Mouse (Mus musculus) kidney, embryonic 16.5 days (tissue): ENCODE measurements around the gene Thra. TPM values are rescaled to one million over a fixed set of nuclear protein-coding genes. Genes with fewer than 3 reads are reported as not detected.
A peak's percentile ranks its signal among the peaks of the same experiment; 100 is the strongest.

Source experiments
- ATAC-seq: fragments of 200-750 bp; cut with Nextera tagmentation; 2 replicates; pipeline ENCODE4 v1.8.0; 2017; ENCODE audit warnings: moderate TSS enrichment; ENCODE audit not compliant: low FRiP score, low TSS enrichment
- H3K27ac ChIP-seq: fragments of 300-500 bp; sonication (generic); 2 replicates; pipeline ENCODE4 v1.5.1; 2014; ENCODE audit warnings: low read length
- H3K27me3 ChIP-seq: fragments of 300-500 bp; sonication (generic); 2 replicates; pipeline ENCODE4 v1.6.1; 2014; ENCODE audit warnings: low read length, control low read depth, mixed read lengths; ENCODE audit not compliant: insufficient read depth
- H3K36me3 ChIP-seq: fragments of 300-500 bp; sonication (generic); 2 replicates; pipeline ENCODE4 v1.6.1; 2014; ENCODE audit warnings: low read length, control low read depth, mixed read lengths; ENCODE audit not compliant: insufficient read depth
- H3K4me1 ChIP-seq: fragments of 300-500 bp; sonication (generic); 2 replicates; pipeline ENCODE4 v1.6.1; 2014; ENCODE audit warnings: low read length, control low read depth, mixed read lengths; ENCODE audit not compliant: insufficient read depth
- H3K4me2 ChIP-seq: fragments of 300-500 bp; sonication (generic); replicated peaks from 2 replicates; pipeline ENCODE4 v1.6.1; 2014; ENCODE audit warnings: low read depth, low read length
- H3K4me3 ChIP-seq: fragments of 300-500 bp; sonication (generic); 2 replicates; pipeline ENCODE4 v1.5.1; 2014; ENCODE audit warnings: mild to moderate bottlenecking, low read length
- H3K9ac ChIP-seq: fragments of 300-500 bp; sonication (generic); replicated peaks from 2 replicates; pipeline ENCODE4 v1.6.1; 2014; ENCODE audit warnings: low read length
- H3K9me3 ChIP-seq: fragments of 300-500 bp; sonication (generic); 2 replicates; pipeline ENCODE4 v1.6.1; 2016; ENCODE audit warnings: low read length, control low read depth
- WGBS: fragments of 180-500 bp; shearing (Covaris S2); extraction: QIAGEN DNeasy Blood & Tissue Kit; methylation state at CpG from one replicate; pipeline ENCODE4 v1.1.7; 2014; 5-methylcytosine and 5-hydroxymethylcytosine counted together
- polyA plus RNA-seq: library from polyadenylated mRNA; unstranded; fragments of >200 nt; fragmentation: Nextera tagmentation; extraction: Ambion mirVana; gene quantifications from 2 replicates; pipeline ENCODE4 v1.2.1, GENCODE M21; 2015

Gene Thra
- polyA plus RNA-seq, 1 experiment from 2014 or later = 24.4 TPM

GRCm38 (mm10) chr11:98772667-98773171 lies 32.3 kb downstream of the Thra start:
- Histone ChIP-seq H3K4me1 (peaks cover 68% of the 10 kb centered on the region), H3K27me3 (no peaks in the 10 kb centered on the region), H3K27ac (peak overlapping the region; percentile 51; the same call in 1 of the 2 replicates), H3K9me3 (no peaks in the 10 kb centered on the region), H3K4me2 (no peak overlapping the region; the same call in 1 of the 2 replicates), H3K4me3 (no peak overlapping the region), H3K9ac (no peak overlapping the region), H3K36me3 (peaks cover 14% of the 10 kb centered on the region)
- 36% methylated on average over 8 of the region's 8 CpGs for WGBS
- no peak for ATAC-seq

GRCm38 (mm10) chr11:98773635-98774295 lies 33.3 kb downstream of the Thra start:
- no peaks in the 10 kb centered on the region for H3K27me3 ChIP-seq

GRCm38 (mm10) chr11:98774582-98775347 lies 34.3 kb downstream of the Thra start, which contains the start of gene Nr1d1:
Gene Nr1d1, minus strand, starts transcription at chr11:98775333.
- Histone ChIP-seq H3K9ac (peak within 1 kb of the TSS; percentile 62), H3K27me3 (no peaks in the 10 kb centered on the region), H3K4me2 (peak within 1 kb of the TSS; percentile 82), H3K36me3 (peaks cover 9% of the 10 kb centered on the region), H3K9me3 (no peaks in the 10 kb centered on the region), H3K4me3 (peak within 1 kb of the TSS; percentile 44), H3K27ac (peak within 1 kb of the TSS; percentile 94), H3K4me1 (peaks cover 58% of the 10 kb centered on the region)
- under 1% methylated on average over 22 of the region's 22 CpGs for WGBS
- 0 out of 2 replicates have a peak, but pooled peaks have one; percentile 7 for ATAC-seq

More at GRCm38 (mm10) chr11:98773635-98774295, 33.3 kb downstream of the Thra start:
- Histone ChIP-seq H3K4me1 (peaks cover 62% of the 10 kb centered on the region), H3K9me3 (no peaks in the 10 kb centered on the region), H3K9ac (peak overlapping the region; percentile 55; the same call in 1 of the 2 replicates), H3K4me2 (peak overlapping the region; percentile 82), H3K27ac (peak overlapping the region; percentile 51; the same call in 1 of the 2 replicates), H3K4me3 (peak overlapping the region; percentile 44), H3K36me3 (peaks cover 14% of the 10 kb centered on the region)
- peak; percentile 86 for ATAC-seq
- under 1% methylated on average over 37 of the region's 37 CpGs for WGBS

GRCm38 (mm10) chr11:98775348-98776051 lies 35.1 kb downstream of the Thra start:
- peak; percentile 73 for ATAC-seq
- WGBS = 1% methylated on average over 15 of the region's 15 CpGs
- Histone ChIP-seq H3K4me3 (peak overlapping the region; percentile 44), H3K27me3 (no peaks in the 10 kb centered on the region), H3K36me3 (peaks cover 2% of the 10 kb centered on the region), H3K9ac (peak overlapping the region; percentile 62), H3K4me1 (peaks cover 63% of the 10 kb centered on the region), H3K27ac (peak overlapping the region; percentile 94), H3K4me2 (peak overlapping the region; percentile 82), H3K9me3 (no peaks in the 10 kb centered on the region)

GRCm38 (mm10) chr11:98776052-98776764 lies 35.8 kb downstream of the Thra start:
- Histone ChIP-seq H3K4me2 (peak overlapping the region; percentile 82), H3K4me1 (peaks cover 70% of the 10 kb centered on the region), H3K36me3 (no peaks in the 10 kb centered on the region), H3K27me3 (no peaks in the 10 kb centered on the region), H3K27ac (peak overlapping the region; percentile 94), H3K9me3 (no peaks in the 10 kb centered on the region), H3K9ac (peak overlapping the region; percentile 62), H3K4me3 (peak overlapping the region; percentile 44)
- no peak for ATAC-seq
- WGBS = 31% methylated on average over 12 of the region's 12 CpGs

GRCm38 (mm10) chr11:98776843-98777590 lies 36.6 kb downstream of the Thra start:
- Histone ChIP-seq H3K4me3 (no peak overlapping the region), H3K4me2 (peak overlapping the region; percentile 82), H3K9ac (peak overlapping the region; percentile 62), H3K27ac (peak overlapping the region; percentile 94), H3K9me3 (no peaks in the 10 kb centered on the region), H3K27me3 (no peaks in the 10 kb centered on the region), H3K4me1 (peaks cover 78% of the 10 kb centered on the region), H3K36me3 (no peaks in the 10 kb centered on the region)
- 5% methylated on average over 9 of the region's 9 CpGs for WGBS
- peak; percentile 17; the same call in 1 of the 2 replicates for ATAC-seq

GRCm38 (mm10) chr11:98777888-98778287 lies 37.5 kb downstream of the Thra start:
- Histone ChIP-seq H3K9me3 (no peaks in the 10 kb centered on the region), H3K4me1 (peaks cover 79% of the 10 kb centered on the region), H3K4me3 (no peak overlapping the region), H3K4me2 (no peak overlapping the region), H3K27me3 (no peaks in the 10 kb centered on the region), H3K9ac (no peak overlapping the region), H3K36me3 (no peaks in the 10 kb centered on the region), H3K27ac (peak overlapping the region; percentile 94)
- no peak for ATAC-seq

- Histone ChIP-seq H3K4me1 (peaks cover 78% of the 10 kb centered on the region), H3K4me3 (no peak overlapping the region), H3K36me3 (no peaks in the 10 kb centered on the region), H3K27me3 (no peaks in the 10 kb centered on the region), H3K9ac (peak overlapping the region; percentile 23), H3K4me2 (peak overlapping the region; percentile 2; the same call in 1 of the 2 replicates), H3K9me3 (no peaks in the 10 kb centered on the region), H3K27ac (peak overlapping the region; percentile 99)
- 0 out of 2 replicates have a peak, but pooled peaks have one; percentile 8 for ATAC-seq
- WGBS = 17% methylated on average over 13 of the region's 14 CpGs
Observed at GRCm38 (mm10) chr11:98781851-98782512, 41.5 kb downstream of the Thra start.
